Mouse (Mus musculus) WW6 (cell line): ENCODE measurements at regions not wholly inside any gene's neighbourhood (a gene's known extent, or its start where the extent isn't known, plus 50 kb on each side); places are given as distances from the start of the nearest gene placed in this dataset.

Source experiments
- DNase-seq: peaks from one replicate; pipeline ENCODE4 v3.0.0-alpha.2; 2013; ENCODE audit warnings: low read depth, low spot score

- no peak for DNase-seq
Observed at GRCm38 (mm10) chr3:123754011-123754610, 63.5 kb upstream of the Ndst3 start.

GRCm38 (mm10) chr3:123754927-123755326 lies 64.3 kb upstream of the Ndst3 start:
- no peak for DNase-seq

- DNase-seq: no peak
Observed at GRCm38 (mm10) chr3:123765911-123766556, 75.4 kb upstream of the Ndst3 start.

DNA sequence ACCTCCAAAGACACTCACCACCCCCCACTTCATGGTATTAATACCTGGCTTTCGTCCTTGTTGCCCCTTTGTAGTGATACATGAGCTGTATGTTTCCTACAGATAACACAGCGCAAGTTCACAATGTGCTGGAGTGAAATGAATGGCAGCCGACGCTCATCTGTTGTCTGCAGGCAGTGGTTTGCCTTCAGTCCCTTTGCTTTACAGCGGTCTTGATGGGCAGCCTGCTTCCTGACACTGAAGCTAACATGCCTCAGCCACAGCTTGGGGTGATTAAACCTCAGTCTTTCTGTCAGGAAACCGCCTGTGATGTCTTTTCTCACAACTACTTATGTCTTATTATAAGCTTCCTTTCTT lies 75.9 kb upstream of the Ndst3 start:
- DNase-seq: no peak

- DNase-seq: peak; percentile 7
Observed at GRCm38 (mm10) chr3:123780507-123780906, 89.9 kb upstream of the Ndst3 start.

DNA sequence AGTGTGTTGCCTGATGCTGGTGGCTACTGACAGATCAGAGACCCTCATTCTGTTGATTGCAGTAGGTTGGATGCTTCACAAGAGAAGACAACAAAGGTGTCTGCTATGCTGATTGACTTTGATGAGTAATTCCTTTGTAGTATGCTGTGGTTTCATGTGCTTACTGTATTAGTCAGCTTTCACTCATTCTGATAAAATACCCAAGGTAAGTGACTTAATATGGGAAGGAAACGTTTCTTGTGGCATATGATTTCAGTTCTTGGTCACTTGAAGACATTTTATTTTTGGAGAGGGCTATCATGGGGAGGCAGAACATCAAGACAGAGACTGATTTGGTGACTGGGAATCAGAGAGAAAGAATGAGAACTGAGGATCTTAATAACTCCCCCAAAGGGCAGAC lies 90.9 kb upstream of the Ndst3 start:
- DNase-seq: no peak

GRCm38 (mm10) chr3:123784127-123784526 lies 93.5 kb upstream of the Ndst3 start:
- no peak for DNase-seq

- no peak for DNase-seq
Observed at GRCm38 (mm10) chr3:123794011-123794410, 103.4 kb upstream of the Ndst3 start.

DNA sequence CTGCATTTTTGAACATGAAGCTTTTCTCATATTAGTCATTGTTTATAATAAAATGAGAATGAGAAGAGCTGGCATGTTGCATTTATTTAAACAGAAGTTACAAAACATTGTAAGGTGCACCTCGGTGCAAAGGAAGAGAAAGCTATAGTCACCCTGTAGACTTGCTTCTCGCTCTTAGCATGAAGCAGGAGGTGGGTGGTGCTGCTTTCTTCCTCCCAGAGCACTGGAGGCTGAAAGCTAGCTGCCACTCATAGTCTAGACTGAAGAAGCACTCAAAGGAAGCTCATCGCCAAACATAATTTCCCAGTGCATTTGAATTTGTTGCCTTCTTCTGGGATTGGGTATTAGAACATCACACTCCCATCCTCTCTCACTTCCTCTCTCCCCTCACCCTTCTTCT lies 114.7 kb upstream of the Ndst3 start:
- no peak for DNase-seq

DNA sequence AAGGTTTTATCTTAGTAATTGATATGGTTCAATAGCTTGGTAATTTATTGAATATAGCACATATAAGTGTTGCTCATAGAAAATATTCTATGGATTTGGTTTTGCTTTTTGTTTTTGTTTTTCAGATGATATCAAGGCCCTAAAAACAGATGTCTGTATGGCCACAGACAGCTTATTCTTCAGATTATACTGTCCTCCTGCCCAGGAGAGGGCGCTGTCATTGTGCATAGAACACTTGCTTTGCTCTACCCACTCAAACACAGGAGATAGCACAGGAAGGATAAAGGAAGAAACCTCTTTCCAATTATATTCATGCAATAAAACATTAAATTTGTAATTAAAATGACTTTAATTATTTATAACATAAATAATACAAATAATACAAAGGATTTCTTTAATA lies 115.4 kb upstream of the Ndst3 start:
- DNase-seq: no peak

DNA sequence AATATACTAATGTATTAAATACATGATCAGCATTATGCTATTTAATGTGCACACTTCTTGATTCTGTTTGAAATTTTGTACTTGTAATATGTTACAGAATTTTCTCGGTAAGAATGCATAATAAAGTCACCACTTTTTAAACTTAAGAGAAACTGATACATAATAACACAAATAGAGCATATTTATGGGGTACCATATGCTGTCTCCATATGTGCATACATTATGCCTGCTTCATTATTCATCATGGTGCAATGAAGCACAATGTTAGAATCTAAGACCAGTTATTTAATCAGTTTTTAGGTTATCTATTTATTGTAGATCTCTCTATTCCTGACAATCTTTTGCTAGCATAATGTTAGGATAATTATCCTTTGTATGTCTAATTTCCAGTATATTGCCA lies 115.9 kb upstream of the Ndst3 start:
- no peak for DNase-seq

DNA sequence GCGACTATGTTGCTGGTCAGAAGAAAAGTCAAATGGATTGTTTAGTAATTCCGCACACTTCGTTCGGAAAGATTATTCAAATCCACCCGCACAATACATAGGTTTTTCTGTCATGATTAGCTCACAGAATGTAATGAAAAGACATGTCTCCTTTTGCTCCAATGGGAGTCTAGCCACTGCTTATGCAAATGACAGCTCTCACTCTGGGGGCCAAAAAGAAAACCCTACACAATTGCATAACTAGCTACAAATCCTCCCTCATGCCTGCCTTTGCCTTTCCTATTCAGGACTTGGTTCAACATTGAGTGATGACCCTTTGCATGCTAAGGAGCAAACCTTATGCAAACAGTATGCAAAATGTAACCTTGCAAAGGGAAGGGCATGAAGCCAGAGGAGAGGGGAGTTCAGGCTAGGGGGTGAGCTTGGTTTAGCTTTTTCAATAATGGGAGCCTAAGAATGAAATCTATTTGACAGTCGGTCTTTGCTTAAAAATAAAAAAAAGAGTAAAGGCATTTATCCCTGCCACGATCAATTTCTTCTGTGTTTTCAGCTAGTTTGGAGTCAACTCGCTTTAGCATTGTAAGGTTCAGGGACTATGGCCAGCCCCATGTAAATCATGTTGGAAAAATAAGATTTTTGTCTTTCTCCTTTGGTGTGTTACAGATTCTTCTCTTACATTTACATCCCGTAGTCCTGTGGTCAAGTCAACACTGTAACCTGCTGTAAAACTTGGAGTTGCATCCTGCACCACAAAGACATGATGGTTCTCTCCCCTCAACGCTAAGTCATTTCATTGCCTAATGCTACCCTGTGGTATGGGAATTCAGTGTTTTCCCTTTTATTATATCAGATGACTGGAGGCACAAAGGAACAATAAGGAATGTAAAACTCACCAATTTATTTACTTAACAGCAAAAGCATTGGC lies 119.6 kb upstream of the Ndst3 start:
- DNase-seq: no peak

- DNase-seq: no peak
Observed at GRCm38 (mm10) chr3:123810943-123811499, 120.4 kb upstream of the Ndst3 start.

GRCm38 (mm10) chr3:123828790-123829189 lies 138.1 kb upstream of the Ndst3 start:
- no peak for DNase-seq

DNA sequence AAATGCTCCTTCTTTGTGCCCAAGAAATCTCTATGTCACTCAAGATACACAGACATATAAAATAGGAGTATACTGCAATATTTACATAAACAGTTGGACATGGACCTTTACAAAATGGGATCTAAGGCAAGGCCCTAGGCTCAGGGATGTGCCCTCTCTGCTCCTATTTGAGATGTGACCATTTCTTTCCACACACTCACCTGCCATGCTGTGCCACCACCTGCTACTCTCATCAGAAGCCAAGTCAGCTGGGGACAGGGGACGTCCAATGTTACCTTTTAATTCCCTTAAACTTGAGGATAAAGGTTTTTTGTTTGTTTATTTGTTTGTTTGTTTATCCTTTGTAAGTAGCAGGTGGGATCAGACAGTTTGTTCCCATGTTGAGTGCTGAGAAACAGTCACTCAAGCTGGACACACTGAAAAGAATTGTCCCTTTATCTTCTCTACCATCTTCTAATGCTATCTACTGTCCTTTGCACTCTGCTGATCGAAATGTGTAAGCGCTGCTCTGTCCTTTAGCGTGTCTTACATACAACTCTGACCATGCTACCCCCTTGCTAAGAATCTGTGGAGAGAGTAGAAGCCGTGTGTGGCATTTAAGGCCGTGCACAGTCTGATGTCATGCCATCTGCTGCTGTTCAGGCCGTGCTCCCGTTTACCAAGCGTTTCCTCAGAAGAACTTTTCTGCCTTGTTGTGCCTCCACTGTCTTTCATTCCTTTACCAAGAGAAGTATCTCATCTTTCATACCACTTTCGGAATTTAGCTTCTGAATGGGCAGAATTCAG lies 147.9 kb upstream of the Ndst3 start:
- DNase-seq: no peak

DNA sequence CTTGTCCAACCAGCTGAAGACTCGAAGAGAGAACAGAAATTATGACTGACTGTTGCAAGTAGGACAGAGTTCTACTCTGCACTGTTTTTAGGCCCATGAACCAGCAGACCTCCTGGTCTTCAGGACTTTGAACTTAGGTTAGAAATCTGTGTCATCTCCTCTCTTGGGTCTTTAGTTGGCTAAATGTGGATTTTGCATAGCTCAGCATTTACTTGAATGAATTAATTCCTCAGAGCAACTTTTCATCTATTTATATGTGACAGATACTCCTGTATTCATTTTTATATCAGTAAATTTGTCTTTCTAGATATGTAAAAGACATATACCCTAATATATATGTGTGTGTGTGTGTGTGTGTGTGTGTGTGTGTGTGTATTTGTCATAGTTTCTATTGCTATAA lies 155.9 kb upstream of the Ndst3 start:
- no peak for DNase-seq

DNA sequence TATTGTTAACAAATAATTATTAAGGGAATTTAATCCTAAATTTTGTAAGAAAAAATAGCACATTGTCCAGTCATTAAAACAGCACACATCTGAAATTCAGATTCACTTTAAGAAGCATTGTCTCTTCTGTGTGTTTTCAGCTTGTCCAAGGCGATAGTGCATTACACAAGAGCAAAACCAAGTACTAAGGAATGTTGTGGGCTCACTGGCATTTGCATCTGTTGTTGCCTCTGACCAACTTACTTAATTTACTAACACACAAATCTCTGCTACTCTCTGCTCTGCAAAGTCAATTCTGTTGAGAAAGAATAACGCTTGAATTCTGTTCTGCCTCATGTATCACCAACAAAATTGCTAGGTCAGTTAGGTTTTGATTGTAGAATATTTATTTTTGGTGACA lies 158.0 kb upstream of the Ndst3 start:
- no peak for DNase-seq

GRCm38 (mm10) chr3:123852889-123853288 lies 162.2 kb upstream of the Ndst3 start:
- no peak for DNase-seq

GRCm38 (mm10) chr3:123873709-123874108 lies 183.1 kb upstream of the Ndst3 start:
- DNase-seq: no peak

DNA sequence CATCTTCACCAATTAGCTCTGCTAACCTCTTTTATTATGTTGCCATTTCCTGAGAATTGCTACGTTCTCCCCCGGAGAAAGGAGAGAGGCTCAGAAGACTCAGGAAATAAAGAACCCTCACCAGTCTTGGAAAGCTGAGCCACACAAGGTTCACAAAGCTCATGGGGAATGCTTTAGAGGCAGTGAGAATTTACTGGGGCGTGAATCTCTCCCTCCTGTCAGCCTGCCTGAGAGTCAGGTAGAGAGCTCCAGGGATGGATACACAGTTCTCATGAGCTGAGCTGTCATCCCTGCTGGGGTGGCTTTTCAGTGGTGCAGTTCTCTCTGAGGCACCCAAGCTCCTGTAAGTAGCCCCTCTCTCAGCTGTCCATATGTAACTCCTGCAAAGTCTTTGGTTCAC lies 203.0 kb upstream of the Ndst3 start:
- DNase-seq: no peak

DNA sequence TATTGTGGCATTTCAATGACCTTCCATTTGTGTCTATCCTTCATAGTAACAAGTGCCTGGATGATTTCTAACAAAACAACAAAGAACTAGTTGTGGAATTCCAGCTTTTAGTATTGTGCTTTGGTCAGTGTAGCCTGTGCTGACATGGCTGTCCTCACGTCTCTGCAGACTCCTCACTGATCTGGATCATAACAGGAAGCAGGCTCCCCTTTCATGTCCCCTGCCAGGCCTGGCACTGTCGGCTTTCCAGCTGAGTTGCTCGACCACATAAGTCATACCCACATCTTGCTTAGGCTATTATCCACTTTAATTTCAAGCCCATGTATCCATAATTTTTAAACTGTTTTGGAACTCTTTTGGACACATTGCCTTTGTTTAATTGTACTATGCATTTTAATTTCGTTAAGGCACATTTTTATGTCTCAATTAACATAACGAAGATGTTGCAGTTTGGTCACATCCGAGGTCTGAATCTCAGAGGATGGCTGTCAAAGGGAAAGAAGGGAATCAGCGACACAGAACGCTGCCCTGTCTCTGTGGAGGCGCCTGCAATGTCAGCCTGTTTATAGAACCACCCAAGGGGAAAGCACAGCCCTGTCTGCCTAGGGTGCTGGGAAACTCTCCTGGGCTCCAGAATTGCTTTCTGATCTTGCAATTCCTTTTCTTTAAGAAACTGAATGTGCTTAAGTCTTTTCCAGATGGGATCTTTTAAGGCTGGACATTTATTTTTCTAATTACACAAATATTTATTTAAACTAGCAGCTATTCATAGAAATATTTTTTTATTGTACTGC lies 215.5 kb upstream of the Ndst3 start:
- DNase-seq: no peak
